Mouse (Mus musculus): Measurements from ENCODE around the gene Trmt6. TPM values are rescaled to one million over a fixed set of nuclear protein-coding genes. Genes with fewer than 3 reads are reported as not detected.

Gene Trmt6
- 22.4 and 25.5 TPM in 2 replicates for polyA plus RNA-seq (2015; fragmentation: Nextera tagmentation; extraction: Ambion mirVana)

GRCm38 (mm10) chr2:132815608-132816314 lies at the start of gene Trmt6, which contains the start of gene Mcm8:
Trmt6 (minus strand) TSS chr2:132816055.
Mcm8 (plus strand) TSS chr2:132816141.
- H3K36me3 ChIP-seq, result peaks cover 18% of the 10 kb centered on the region
- H3K9ac ChIP-seq, result peak within 1 kb of the TSS; percentile 78
- no peaks in the 10 kb centered on the region for H3K9me3 ChIP-seq
- H3K27me3 ChIP-seq, result no peaks in the 10 kb centered on the region
- H3K27ac ChIP-seq, result peak within 1 kb of the TSS; percentile 71
- H3K4me3 ChIP-seq, result peak within 1 kb of the TSS; percentile 78
- H3K4me1 ChIP-seq, result peaks cover 12% of the 10 kb centered on the region
- H3K4me2 ChIP-seq, result peak within 1 kb of the TSS; percentile 75
- under 1% methylated on average over 59 of the region's 59 CpGs for WGBS
- ATAC-seq (ENCODE audit: insufficient number of reproducible peaks, low FRiP score, low TSS enrichment, low read depth), result peak; percentile 98

GRCm38 (mm10) chr2:132863325-132863724 lies 47.5 kb upstream of the Trmt6 start:
- Histone ChIP-seq H3K27me3 (no peaks in the 10 kb centered on the region), H3K36me3 (peaks cover 28% of the 10 kb centered on the region), H3K4me3 (no peak overlapping the region), H3K4me2 (no peak overlapping the region), H3K27ac (no peak overlapping the region), H3K4me1 (no peaks in the 10 kb centered on the region), H3K9me3 (no peaks in the 10 kb centered on the region), H3K9ac (no peak overlapping the region)
- 93% methylated on average over 2 of the region's 2 CpGs for WGBS
- no peak for ATAC-seq (ENCODE audit: insufficient number of reproducible peaks, low FRiP score, low TSS enrichment, low read depth)

- no peak overlapping the region for H3K4me3 ChIP-seq
- 74% methylated on average over 2 of the region's 2 CpGs for WGBS
- no peak overlapping the region for H3K4me2 ChIP-seq
- H3K9me3 ChIP-seq, result no peaks in the 10 kb centered on the region
- H3K9ac ChIP-seq, result no peak overlapping the region
- no peak for ATAC-seq (ENCODE audit: insufficient number of reproducible peaks, low FRiP score, low TSS enrichment, low read depth)
- peaks cover 21% of the 10 kb centered on the region for H3K36me3 ChIP-seq
- no peaks in the 10 kb centered on the region for H3K27me3 ChIP-seq
- H3K4me1 ChIP-seq, result no peaks in the 10 kb centered on the region
- no peak overlapping the region for H3K27ac ChIP-seq
Measured at GRCm38 (mm10) chr2:132861456-132861855, 45.6 kb upstream of the Trmt6 start.

- Histone ChIP-seq H3K9me3 (no peaks in the 10 kb centered on the region), H3K4me3 (no peak overlapping the region), H3K4me1 (no peaks in the 10 kb centered on the region), H3K36me3 (peaks cover 15% of the 10 kb centered on the region), H3K27me3 (no peaks in the 10 kb centered on the region), H3K4me2 (no peak overlapping the region), H3K27ac (no peak overlapping the region), H3K9ac (no peak overlapping the region)
- no peak for ATAC-seq (ENCODE audit: insufficient number of reproducible peaks, low FRiP score, low TSS enrichment, low read depth)
Measured at GRCm38 (mm10) chr2:132860435-132860834, 44.6 kb upstream of the Trmt6 start.

- WGBS, result 75% methylated on average over 5 of the region's 5 CpGs
Measured at GRCm38 (mm10) chr2:132856333-132856732, 40.5 kb upstream of the Trmt6 start.

GRCm38 (mm10) chr2:132853051-132853450 lies 37.2 kb upstream of the Trmt6 start:
- no peak overlapping the region for H3K9ac ChIP-seq
- 92% methylated on average over 1 of the region's 1 CpGs for WGBS
- no peak overlapping the region for H3K4me3 ChIP-seq
- no peak overlapping the region for H3K27ac ChIP-seq
- H3K27me3 ChIP-seq, result no peaks in the 10 kb centered on the region
- H3K36me3 ChIP-seq, result peaks cover 38% of the 10 kb centered on the region
- H3K4me1 ChIP-seq, result peaks cover 4% of the 10 kb centered on the region
- H3K9me3 ChIP-seq, result no peaks in the 10 kb centered on the region
- ATAC-seq (ENCODE audit: insufficient number of reproducible peaks, low FRiP score, low TSS enrichment, low read depth), result no peak
- H3K4me2 ChIP-seq, result no peak overlapping the region

More at GRCm38 (mm10) chr2:132856333-132856732, 40.5 kb upstream of the Trmt6 start:
- ATAC-seq (ENCODE audit: insufficient number of reproducible peaks, low FRiP score, low TSS enrichment, low read depth), result no peak
- Histone ChIP-seq H3K4me2 (no peak overlapping the region), H3K27ac (no peak overlapping the region), H3K4me1 (no peaks in the 10 kb centered on the region), H3K27me3 (no peaks in the 10 kb centered on the region), H3K9me3 (no peaks in the 10 kb centered on the region), H3K36me3 (peaks cover 26% of the 10 kb centered on the region), H3K9ac (no peak overlapping the region), H3K4me3 (no peak overlapping the region)

- no peak for ATAC-seq (ENCODE audit: insufficient number of reproducible peaks, low FRiP score, low TSS enrichment, low read depth)
- no peaks in the 10 kb centered on the region for H3K27me3 ChIP-seq
- H3K27ac ChIP-seq, result no peak overlapping the region
- 85% methylated on average over 6 of the region's 6 CpGs for WGBS
- no peaks in the 10 kb centered on the region for H3K9me3 ChIP-seq
- H3K4me2 ChIP-seq, result no peak overlapping the region
- H3K9ac ChIP-seq, result no peak overlapping the region
- no peak overlapping the region for H3K4me3 ChIP-seq
- peaks cover 10% of the 10 kb centered on the region for H3K4me1 ChIP-seq
- H3K36me3 ChIP-seq, result peaks cover 35% of the 10 kb centered on the region
Measured at GRCm38 (mm10) chr2:132849141-132849540, 33.3 kb upstream of the Trmt6 start.

GRCm38 (mm10) chr2:132848361-132848760 lies 32.5 kb upstream of the Trmt6 start:
- ATAC-seq (ENCODE audit: insufficient number of reproducible peaks, low FRiP score, low TSS enrichment, low read depth), result no peak
- no peaks in the 10 kb centered on the region for H3K27me3 ChIP-seq
- no peak overlapping the region for H3K4me3 ChIP-seq
- H3K9me3 ChIP-seq, result no peaks in the 10 kb centered on the region
- H3K9ac ChIP-seq, result no peak overlapping the region
- no peak overlapping the region for H3K27ac ChIP-seq
- 95% methylated on average over 4 of the region's 4 CpGs for WGBS
- peaks cover 32% of the 10 kb centered on the region for H3K36me3 ChIP-seq
- H3K4me1 ChIP-seq, result peaks cover 10% of the 10 kb centered on the region
- H3K4me2 ChIP-seq, result no peak overlapping the region

- Histone ChIP-seq H3K27ac (no peak overlapping the region), H3K27me3 (no peaks in the 10 kb centered on the region), H3K4me3 (peak overlapping the region; percentile 78), H3K9me3 (no peaks in the 10 kb centered on the region), H3K4me2 (peak overlapping the region; percentile 65), H3K9ac (no peak overlapping the region; the same call in 1 of the 2 replicates), H3K4me1 (peaks cover 10% of the 10 kb centered on the region), H3K36me3 (peaks cover 24% of the 10 kb centered on the region)
- ATAC-seq (ENCODE audit: insufficient number of reproducible peaks, low FRiP score, low TSS enrichment, low read depth), result no peak
- 27% methylated on average over 7 of the region's 7 CpGs for WGBS
Measured at GRCm38 (mm10) chr2:132847581-132847980, 31.7 kb upstream of the Trmt6 start.

- Histone ChIP-seq H3K27ac (peak within 1 kb of the TSS; percentile 83), H3K9ac (peak within 1 kb of the TSS; percentile 88), H3K9me3 (no peaks in the 10 kb centered on the region), H3K4me3 (peak within 1 kb of the TSS; percentile 78), H3K36me3 (peaks cover 16% of the 10 kb centered on the region; the same call in 1 of the 2 replicates), H3K27me3 (no peaks in the 10 kb centered on the region), H3K4me1 (peaks cover 10% of the 10 kb centered on the region), H3K4me2 (peak within 1 kb of the TSS; percentile 65)
- peak; percentile 80 for ATAC-seq (ENCODE audit: insufficient number of reproducible peaks, low FRiP score, low TSS enrichment, low read depth)
- under 1% methylated on average over 96 of the region's 96 CpGs for WGBS
Measured at GRCm38 (mm10) chr2:132846407-132847358, 30.8 kb upstream of the Trmt6 start, which contains the start of gene Crls1. Crls1 (plus strand) TSS chr2:132846666.

- H3K27ac ChIP-seq, result no peak overlapping the region
- no peaks in the 10 kb centered on the region for H3K9me3 ChIP-seq
- no peak overlapping the region for H3K4me3 ChIP-seq
- 85% methylated on average over 4 of the region's 4 CpGs for WGBS
- no peak overlapping the region for H3K9ac ChIP-seq
- peaks cover 7% of the 10 kb centered on the region; the same call in 1 of the 2 replicates for H3K36me3 ChIP-seq
- H3K4me2 ChIP-seq, result no peak overlapping the region
- H3K4me1 ChIP-seq, result no peaks in the 10 kb centered on the region
- no peaks in the 10 kb centered on the region for H3K27me3 ChIP-seq
- ATAC-seq (ENCODE audit: insufficient number of reproducible peaks, low FRiP score, low TSS enrichment, low read depth), result no peak
Measured at GRCm38 (mm10) chr2:132841071-132841470, 25.2 kb upstream of the Trmt6 start.

- Histone ChIP-seq H3K4me3 (no peak overlapping the region), H3K9me3 (no peaks in the 10 kb centered on the region), H3K4me2 (no peak overlapping the region), H3K36me3 (peaks cover 46% of the 10 kb centered on the region), H3K27ac (no peak overlapping the region), H3K27me3 (no peaks in the 10 kb centered on the region), H3K4me1 (no peaks in the 10 kb centered on the region), H3K9ac (no peak overlapping the region)
- WGBS, result 92% methylated on average over 2 of the region's 2 CpGs
- no peak for ATAC-seq (ENCODE audit: insufficient number of reproducible peaks, low FRiP score, low TSS enrichment, low read depth)
Measured at GRCm38 (mm10) chr2:132802976-132803375, 12.9 kb downstream of the Trmt6 start.

All from limb, embryonic 15.5 days (tissue).